Mouse (Mus musculus) embryo, embryonic 10.5 days (tissue): ENCODE data around the gene Gk5.
"Not testable (repeated sequence)": the region's sequence is repeated elsewhere in the genome, so short reads cannot be mapped to it uniquely, and the experiment has no call there.

Source experiments
- DNase-seq: peaks from one replicate; pipeline ENCODE4 v3.0.0-alpha.2; 2015; ENCODE audit warnings: low spot score

The Gk5 gene

GRCm38 (mm10) chr9:96118861-96119772 lies at the start of gene Gk5:
Gene Gk5, plus strand, starts transcription at chr9:96119362.
- peak; percentile 98 for DNase-seq

GRCm38 (mm10) chr9:96078752-96079315 lies 40.3 kb upstream of the Gk5 start:
- no peak for DNase-seq

GRCm38 (mm10) chr9:96085293-96085692 lies 33.9 kb upstream of the Gk5 start:
- no peak for DNase-seq

- DNase-seq: no peak
Measured at GRCm38 (mm10) chr9:96087671-96088070, 31.5 kb upstream of the Gk5 start.

GRCm38 (mm10) chr9:96088456-96088855 lies 30.7 kb upstream of the Gk5 start:
- DNase-seq: not testable (repeated sequence)

- DNase-seq: not testable (repeated sequence)
Measured at GRCm38 (mm10) chr9:96092637-96093036, 26.5 kb upstream of the Gk5 start.

GRCm38 (mm10) chr9:96093221-96093620 lies 25.9 kb upstream of the Gk5 start:
- no peak for DNase-seq

GRCm38 (mm10) chr9:96094341-96094740 lies 24.8 kb upstream of the Gk5 start:
- no peak for DNase-seq

GRCm38 (mm10) chr9:96095192-96095591 lies 24.0 kb upstream of the Gk5 start:
- DNase-seq: no peak

- no peak for DNase-seq
Measured at GRCm38 (mm10) chr9:96102846-96103245, 16.3 kb upstream of the Gk5 start.

GRCm38 (mm10) chr9:96112879-96113361 lies 6.2 kb upstream of the Gk5 start:
- no peak for DNase-seq

- no peak for DNase-seq
Measured at GRCm38 (mm10) chr9:96116801-96117200, 2.4 kb upstream of the Gk5 start.

- no peak for DNase-seq
Measured at GRCm38 (mm10) chr9:96118216-96118615, 946 bp upstream of the Gk5 start.

GRCm38 (mm10) chr9:96127972-96128371 lies 8.8 kb downstream of the Gk5 start:
- DNase-seq: no peak

- no peak for DNase-seq
Measured at GRCm38 (mm10) chr9:96132956-96133603, 13.9 kb downstream of the Gk5 start.

- DNase-seq: no peak
Measured at GRCm38 (mm10) chr9:96134470-96134869, 15.3 kb downstream of the Gk5 start.

GRCm38 (mm10) chr9:96134916-96135315 lies 15.8 kb downstream of the Gk5 start:
- DNase-seq: no peak

GRCm38 (mm10) chr9:96135461-96135860 lies 16.3 kb downstream of the Gk5 start:
- DNase-seq: no peak

- no peak for DNase-seq
Measured at GRCm38 (mm10) chr9:96138958-96139357, 19.8 kb downstream of the Gk5 start.

- DNase-seq: no peak
Measured at GRCm38 (mm10) chr9:96139876-96140275, 20.7 kb downstream of the Gk5 start.

- no peak for DNase-seq
Measured at GRCm38 (mm10) chr9:96140931-96141330, 21.8 kb downstream of the Gk5 start.

GRCm38 (mm10) chr9:96142499-96142898 lies 23.3 kb downstream of the Gk5 start:
- DNase-seq: no peak

GRCm38 (mm10) chr9:96143633-96144032 lies 24.5 kb downstream of the Gk5 start:
- no peak for DNase-seq
